Mouse (Mus musculus) left cerebral cortex, adult 18-20 months (tissue): ENCODE measurements around the gene Ttc3. TPM values are rescaled to one million over a fixed set of nuclear protein-coding genes. Genes with fewer than 3 reads are reported as not detected.
"Not testable (repeated sequence)": the region's sequence is repeated elsewhere in the genome, so short reads cannot be mapped to it uniquely, and the experiment has no call there.

ENCODE experiments used
- DNase-seq, 2 experiments: peaks; one replicate each; pipeline ENCODE4 v3.0.0; 2021 to 2022; ENCODE audit warnings: low spot score in 2 of 2, mixed read lengths in 1 of 2
- long read RNA-seq, 2 experiments: library from polyadenylated mRNA; stranded (forward); transcript quantifications; one replicate each; pipeline ENCODE4 v2.0.0; 2021
- total RNA-seq, 2 experiments: library from RNA; stranded (reverse); gene quantifications; 2 replicates each; pipeline ENCODE4 v1.2.3; 2021

The Ttc3 gene
- 1,000 to 10,000 TPM in 1 of 2 experiments, 100 to 1,000 TPM in 1; 991 to 1,074 TPM for total RNA-seq
- long read RNA-seq, experiment 1, transcript Ttc3-206 (2 exons, 766 nt), result major isoform, 6 of 367 reads
- long read RNA-seq, experiment 1, partial matches to known transcripts, result 154 of 367 reads
- long read RNA-seq, experiment 1, other reads (novel, unspliced or antisense), result 207 of 367 reads
- long read RNA-seq, experiment 2, transcript Ttc3-206 (2 exons, 766 nt), result major isoform, 5 of 187 reads
- long read RNA-seq, experiment 2, partial matches to known transcripts, result 96 of 187 reads
- long read RNA-seq, experiment 2, other reads (novel, unspliced or antisense), result 83 of 187 reads

DNA sequence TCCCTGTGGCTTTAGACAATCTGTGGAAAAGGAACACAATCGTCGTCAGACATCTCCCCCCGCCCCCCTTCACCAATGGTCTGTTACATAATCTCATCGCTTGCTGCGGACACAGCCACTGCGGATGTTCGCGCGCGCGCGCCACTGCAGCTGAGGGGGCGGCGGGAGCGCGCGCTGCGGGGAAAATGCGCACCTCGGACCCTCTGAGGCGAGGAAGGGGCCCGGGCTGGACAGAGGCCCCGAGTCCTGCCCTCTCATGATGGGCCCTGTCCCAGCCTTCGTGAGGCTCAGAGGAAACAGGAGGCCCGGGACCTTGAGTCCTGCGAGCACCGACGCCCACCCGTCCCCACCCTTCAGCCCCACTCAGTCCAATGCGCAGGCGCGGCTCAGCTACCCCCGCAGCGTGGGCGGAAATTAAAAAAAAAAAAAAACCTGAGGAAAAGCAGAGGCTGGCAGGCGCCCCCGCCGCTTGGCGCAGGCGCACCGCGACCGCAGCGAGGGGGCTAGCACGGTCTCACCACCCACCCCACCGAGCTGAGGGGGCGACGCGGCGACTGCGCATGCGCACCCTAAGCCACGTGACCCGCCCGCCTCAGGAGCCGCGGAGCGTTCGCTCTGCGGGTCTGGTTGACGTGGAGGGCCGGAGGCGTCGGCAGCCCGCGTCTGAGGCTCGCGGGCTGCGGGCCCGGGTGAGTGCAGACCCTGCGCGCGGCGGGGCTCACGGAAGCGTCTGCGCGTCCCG, at the start of gene Ttc3:
Gene Ttc3, plus strand, starts transcription at position 446 of the 742 bp plus-strand sequence.
- DNase-seq, result peak; percentile 93 to 96

DNA sequence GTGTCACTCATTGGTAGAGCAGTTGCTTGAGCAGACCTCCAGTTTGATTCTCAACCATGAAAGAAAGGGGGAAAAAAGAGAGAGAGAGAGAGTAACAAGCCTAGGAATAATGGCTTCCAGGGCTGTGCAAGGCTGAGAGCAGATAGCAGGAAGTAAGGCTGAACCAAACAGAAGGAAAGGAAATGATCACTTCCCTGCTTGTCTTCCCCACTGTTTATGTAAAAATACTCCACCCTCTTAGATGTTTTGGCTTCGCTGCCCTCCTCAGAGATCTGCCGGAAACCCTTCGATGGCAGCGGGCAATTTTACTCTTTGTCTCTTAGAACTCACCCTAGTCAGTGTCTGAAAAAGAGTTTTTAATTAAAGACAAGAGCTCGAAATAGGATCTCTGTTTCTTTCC, 46.7 kb upstream of the Ttc3 start:
- DNase-seq, result no peak

DNA sequence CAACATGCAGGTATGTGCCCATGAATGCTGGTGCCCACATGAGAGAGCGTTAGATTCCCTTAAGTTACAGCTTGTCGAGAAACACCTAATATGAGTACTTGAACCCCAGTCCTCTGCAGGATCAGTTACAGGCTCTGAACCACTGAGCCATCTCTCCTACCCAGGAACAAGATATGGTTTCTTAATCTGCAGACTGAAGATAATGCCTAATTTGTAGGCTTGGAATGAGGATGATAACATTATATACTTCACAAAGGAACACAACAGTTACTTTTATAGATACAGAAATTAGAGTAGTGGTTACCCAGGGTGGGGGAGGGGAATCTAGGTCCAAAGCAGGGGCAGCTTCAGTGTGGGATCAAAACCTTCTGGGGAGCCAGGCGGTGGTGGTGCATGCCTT, 44.4 kb upstream of the Ttc3 start:
- DNase-seq, result no peak

DNA sequence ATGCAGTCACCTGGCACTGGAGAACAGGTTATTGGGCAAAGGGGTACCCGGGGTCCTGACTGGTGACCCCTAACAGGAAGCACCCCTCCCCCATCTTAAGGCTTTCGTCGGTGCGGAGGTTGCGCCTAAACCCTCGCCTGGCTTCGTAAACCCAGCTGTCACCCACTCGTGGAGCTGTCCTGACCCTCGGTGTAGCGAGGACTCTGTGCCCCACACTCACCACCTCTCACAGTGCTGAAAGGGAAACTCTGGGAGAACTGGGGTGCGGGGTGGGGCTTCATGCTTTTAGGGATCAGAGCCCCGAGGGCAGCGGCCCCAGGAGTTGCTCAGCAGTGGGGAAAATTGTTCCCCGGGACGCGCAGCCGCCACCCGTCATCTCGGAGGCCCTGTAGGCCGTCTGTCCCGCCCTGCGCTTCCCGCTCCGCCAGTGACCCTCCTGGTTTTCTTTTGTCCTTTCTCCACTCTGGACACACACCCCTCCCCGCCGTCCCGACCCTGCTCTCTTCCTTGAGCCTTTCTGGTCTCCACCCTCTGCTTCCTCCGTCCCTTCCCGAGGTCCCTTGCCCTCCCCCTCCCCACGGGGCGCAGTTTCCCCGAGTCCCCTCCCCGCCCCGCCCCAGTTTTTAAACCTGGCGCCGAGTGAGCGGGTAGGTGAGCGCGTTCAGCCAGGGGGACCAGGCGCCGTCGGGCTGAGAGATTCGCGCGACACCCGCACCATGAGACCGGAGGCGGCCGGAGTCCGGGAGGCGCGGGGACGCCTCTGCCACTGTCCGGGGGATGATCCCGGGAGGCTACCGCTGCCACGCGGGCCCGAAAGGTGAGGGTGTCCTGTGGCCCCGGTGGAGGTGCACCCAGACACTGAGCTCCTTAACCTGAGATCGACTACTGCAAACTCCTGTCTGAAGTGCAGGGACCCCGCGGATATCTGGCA, 42.4 kb upstream of the Ttc3 start, which contains the start of gene Ripply3:
Gene Ripply3, plus strand, starts transcription at position 640 of the 931 bp plus-strand sequence.
- no peak for DNase-seq

DNA sequence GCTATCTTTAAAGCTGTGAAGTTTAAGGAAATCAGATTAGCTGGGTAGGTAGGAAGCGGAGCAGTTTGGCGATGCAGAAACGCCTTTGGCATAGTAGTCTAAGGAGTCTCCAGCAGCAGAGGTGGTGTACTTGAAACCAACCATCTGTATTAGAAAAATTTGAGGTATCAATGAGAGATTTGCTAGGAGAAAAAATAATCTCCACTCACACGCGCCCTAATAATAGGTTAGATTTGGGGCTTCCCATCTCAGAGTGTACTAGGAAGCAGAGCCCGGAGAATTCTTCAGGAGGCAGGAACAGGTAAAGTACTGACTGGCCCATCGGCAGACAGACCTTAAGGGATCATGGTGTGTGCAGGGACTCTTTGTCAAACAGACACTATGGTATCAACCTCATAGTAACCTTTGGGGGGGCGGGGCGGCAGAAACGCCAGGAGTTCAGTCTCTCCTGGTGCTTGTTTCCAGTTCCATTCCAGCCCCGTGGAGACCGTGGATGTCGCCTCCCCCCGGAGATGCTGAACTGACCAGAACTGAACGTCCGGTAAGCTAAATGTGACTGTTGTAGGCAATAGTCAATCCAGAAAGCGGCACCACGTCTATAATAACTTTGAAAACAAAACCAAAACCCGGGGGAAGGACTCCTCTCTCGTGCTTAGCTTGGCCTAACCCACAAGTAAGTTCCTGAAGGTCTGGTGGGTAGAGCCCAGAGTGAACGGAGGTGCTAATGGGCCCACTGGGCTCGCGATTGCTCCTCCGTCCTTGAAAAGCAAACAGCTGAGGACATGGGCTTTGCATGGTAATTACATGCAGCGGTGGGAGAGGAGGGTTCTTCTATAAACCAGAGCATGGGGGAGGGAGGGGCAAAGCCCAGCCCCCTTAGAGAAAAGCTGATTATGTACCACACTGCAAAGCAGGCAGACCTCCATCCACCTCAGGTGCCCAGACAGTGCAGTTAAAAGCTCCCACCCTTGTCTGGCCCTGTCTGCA, 41.2 kb upstream of the Ttc3 start:
- no peak for DNase-seq

DNA sequence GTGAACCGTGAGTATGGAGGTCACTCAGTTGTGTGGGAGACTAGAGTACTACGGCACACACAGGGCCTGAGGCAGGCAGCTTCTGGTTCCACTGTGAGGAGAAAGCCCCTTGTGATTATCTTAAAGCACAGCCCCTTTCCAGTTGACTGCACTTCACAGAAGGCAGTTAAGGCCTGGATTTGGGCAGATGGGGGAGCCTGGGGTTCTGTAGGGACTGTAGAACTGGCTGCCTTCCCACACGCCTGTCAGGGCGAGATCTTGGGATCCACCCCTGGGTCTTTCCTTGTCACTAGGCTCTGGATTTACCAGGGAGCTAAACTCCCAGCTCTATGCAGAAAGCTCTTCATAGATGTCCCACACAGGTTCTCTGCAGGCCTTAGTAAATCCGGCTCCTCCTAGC, 40.0 kb upstream of the Ttc3 start:
- DNase-seq, result no peak

DNA sequence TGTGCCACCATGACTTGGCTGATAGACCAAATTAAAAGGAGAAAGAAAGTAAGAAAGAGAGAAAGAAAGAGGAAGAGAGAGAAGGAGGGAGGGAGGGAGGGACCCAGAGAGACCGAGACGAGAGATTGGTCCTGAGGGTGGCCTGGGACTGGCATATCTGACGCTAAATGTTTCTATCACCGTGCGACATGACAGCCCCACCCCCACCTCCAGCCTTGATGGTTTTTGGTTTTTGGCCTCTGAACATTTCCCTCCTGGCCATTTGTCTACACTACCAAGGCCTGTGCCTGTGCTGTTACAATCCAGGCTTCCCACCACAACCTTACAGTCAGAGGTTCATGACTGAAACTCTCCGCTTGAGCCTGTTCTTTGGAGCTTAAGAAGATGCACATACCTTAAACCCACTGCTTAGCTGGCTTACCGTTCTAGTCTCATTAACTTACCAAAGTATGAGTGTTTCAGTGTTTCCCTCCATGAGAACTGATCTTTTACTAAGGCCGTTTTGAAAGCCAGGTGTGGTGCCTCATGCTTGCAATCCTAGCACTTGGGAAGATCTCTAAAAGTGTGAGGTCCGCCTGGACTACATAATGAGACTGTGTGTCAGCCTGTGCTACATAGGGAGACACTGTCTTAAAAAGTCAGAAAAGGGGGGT, 39.1 kb upstream of the Ttc3 start:
- no peak for DNase-seq

DNA sequence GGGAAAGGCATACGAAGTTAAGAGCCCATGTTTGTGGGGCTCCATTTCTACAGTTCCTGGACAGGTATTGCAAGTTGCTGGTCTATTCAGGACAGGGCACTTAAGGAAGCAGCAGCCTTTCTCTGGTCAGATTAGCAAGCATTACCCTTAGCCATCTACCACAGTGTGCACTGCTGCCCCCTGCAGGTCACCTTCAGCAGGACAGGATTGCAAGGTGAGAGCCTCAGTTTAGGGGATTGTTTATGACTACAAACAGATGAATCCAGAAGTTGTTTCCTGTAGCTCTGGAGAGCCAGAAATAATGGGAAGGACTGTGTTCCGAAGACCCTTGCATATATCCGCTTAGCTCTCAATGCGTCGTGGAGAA, 38.5 kb upstream of the Ttc3 start:
- peak; percentile 56 to 72 for DNase-seq

DNA sequence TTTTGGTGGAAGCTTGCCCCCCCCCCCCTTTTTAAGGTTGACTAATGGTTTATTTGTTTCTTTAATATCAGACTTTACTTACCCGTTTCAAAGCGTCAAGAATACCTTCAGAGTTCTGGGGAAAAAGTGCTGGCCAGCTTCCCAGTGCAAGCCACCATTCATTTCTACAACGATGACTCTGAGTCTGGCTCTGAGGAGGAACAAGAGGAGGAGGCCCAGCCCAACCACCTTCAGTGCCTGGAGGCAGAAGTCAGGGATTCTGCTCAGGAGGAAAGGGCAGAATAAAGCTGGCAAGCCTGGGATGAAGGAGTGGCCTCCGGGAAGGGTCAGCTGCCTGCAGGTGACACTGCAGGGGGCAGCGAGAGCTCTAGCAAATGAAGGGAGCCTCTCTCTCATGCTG, 34.8 kb upstream of the Ttc3 start:
- DNase-seq, result no peak

DNA sequence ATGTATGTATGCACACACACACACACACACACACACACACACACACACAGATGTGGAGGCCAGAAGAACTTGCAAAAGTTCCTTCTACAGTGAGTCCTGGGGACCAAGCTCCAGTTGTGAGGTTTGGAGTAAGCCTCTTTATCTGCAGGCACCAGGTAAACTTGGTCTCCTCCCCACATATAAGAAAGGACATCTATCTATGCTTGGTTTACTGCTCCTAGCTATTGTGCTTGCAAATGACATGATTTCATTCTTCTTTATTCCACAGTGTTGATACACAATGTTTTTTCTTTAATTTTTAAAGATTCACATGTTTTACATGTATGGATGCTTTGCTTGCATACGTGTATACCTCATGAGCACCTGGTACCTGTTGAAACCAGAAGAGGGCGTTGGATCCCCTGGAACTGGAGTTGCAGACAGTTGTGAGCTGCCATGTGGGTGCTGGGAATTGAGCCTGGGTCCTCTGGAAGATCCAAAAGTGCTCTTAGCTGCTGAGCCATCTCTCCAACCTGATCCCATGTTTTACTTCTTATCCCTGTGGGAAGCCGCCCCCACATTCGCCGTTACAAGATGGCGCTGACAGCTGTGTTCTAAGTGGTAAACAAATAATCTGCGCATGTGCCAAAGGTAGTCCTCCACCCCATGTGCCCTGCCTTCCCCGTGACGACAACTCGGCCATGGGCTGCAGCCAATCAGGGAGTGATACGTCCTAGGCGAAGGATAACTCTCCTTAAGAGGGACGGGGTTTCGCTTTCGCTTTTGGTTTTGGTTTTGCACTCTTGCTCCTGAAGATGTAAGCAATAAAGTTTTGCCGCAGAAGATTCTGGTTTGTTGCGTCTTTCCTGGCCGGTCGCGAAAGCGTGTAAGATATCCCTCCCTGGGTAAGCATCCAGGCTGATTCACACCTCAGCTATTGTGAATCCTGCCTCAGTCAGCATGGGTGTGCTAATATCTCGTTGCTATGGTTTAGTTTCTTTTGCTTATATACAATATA, 31.0 kb upstream of the Ttc3 start:
- not testable (repeated sequence) for DNase-seq

DNA sequence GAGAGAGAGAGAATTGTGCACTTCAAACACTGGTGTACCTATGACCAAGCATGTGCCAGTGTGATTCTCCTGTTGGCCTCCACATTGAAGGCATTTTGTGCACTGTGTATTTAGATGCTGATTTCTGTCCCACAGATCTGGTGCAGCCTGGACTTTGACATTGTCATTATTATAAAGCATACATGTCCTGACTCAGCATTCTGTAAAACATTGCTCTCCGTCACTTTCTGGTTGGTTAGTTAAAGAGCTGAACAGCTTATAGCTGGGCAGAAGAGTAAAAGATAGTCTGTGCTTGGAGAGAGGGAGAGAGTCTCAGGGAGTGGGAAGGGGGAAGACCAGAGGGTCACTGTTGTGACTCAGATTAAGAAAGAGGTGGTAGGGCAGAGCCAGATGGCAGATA, 24.7 kb upstream of the Ttc3 start:
- no peak for DNase-seq

DNA sequence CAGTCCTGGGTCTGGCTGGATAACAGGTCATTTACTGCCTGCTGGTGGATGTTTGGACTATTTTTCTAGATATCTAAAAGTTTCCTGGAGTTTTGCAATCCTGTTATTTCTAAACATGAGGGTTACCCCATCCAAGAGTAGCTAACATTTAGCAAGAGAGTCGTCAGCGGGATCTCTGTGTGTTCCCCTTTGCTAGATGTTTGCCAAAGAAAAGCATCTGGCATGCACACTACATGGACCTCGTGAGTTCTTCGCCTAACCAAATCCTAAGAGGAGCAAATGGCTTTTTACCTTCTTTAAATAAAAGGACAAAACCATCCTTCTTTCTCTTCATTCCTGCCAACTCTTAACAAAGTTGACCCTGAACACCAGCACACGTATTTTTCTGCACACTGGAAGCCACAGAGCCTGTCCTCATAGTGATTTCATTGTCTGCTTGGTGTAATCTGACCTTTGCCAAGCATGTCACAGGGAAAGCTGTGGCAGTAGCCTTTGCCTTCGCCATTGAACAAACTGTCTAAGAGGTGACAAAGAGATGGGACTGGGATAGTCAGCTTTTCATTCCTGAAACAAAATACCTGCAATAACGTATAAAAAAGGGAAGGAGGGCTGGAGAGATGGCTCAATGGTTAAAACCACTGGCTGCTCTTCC, 23.2 kb upstream of the Ttc3 start:
- DNase-seq, result no peak

DNA sequence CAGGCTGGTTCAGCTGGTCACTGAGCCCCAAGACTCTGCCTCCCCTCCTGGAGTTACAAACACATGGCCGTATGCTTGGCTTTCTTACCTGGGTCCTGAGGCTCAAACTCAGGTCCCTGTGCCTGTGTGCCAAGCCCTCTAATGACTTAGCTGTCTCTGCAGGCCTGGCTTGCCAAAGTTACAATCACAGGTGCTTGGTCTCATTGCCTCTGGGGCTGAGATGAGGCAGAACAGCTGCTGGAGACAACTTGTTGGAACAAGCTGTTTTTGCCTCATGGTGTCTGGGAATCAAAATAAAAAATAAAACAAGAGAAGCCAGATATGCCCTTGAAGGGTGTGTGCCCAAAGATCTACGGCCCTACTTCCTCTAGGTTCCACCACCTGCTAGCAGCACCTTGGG, 21.6 kb upstream of the Ttc3 start:
- DNase-seq, result no peak

DNA sequence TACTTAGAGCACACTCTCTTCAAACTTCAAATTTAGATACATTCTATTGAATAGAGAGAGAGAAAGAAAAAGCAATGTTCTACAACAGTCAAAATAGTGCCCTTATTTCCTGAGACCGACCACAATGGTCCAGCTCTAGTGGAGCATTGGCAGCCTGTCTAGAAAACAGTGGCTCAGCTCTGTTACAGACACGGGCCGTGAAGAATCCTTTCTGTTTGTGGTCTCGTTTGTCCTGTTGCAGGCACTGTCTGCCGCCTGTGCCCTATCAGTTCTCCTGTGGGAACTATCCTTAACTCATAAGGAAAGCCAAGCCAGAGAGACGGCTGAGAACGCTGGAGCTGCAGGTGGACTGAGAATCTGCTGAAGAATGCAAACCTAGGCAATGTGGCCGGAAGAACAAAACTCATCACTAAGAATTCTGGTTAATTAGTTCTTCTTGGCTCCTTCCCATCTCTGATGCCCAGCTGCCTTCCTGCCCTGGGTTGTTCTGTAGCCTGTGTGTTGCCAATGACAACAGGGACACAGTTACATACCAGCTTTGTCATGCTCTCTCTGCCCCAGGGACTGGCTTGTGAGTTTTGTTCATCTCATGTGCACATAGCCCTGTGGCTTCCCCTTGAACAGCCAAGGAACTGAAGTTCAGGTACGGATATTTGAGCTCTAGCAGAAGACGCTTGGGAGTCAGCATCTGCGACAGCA, 20.7 kb upstream of the Ttc3 start:
- DNase-seq, result no peak

DNA sequence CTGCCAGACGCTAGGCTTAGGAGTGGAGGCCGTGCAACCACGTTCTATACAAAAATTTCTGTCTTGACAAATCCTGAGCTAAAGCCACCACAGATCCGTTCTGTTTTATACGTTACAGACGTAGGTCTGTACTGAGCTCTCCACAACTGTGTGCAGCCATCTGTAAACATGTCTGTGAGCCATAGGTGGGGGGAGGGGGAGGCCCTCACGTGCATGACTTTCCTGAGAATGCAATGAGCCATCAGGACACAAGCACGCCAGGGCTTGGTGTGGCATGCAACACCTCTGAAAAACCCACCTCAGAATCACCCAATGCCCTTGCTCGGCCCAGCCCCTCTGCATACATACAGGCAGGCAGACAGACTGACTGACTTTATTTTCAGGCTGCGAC, 20.1 kb upstream of the Ttc3 start:
- no peak for DNase-seq

DNA sequence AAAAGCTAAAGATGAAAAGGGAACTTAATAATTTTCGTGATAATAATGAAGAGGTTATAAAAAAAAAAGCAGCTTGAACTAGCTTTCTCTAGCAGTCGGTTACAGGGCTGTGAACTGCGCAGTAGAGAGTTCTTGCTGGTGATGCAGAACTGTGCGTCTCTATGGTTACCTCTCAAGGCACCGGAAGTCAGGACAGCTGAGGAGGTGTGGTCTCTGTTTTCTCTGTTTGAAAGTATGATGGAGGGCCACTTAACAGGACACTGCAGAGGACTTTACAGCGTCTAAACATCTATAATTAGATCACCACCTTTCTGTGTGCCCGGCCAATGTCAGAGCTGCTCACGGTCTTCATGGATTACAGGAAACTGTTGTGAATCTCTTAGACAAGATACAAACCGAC, 16.0 kb upstream of the Ttc3 start:
- peak in 1 of 2 experiments; percentile 41 for DNase-seq

DNA sequence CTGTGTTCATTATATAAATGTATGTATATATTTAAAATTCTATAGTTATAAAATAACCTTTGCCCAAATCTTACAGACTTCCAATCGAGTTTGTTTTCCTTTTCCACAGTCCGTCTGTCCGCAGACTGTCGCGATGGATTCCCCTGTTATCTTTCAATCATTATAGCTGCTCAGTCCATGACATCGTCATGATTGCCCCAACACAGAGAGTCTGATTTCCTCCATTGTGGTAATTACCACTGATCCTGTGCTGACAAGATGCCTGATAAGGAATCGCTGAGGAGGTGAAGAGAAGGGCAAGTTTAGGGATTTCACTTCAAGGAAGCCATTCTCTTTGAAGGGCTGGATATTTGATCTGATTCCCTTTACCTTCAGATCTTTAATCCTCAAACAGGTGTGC, 14.4 kb upstream of the Ttc3 start:
- no peak for DNase-seq
